Mouse (Mus musculus): ENCODE data around the gene Smg6.

GRCm38 (mm10) chr11:75135358-75135757, 209.7 kb downstream of the Smg6 start:
- TF ChIP-seq POLR2A (IDR thresholded peaks at IDR 0.05; ENCODE audit: borderline replicate concordance, extremely low read depth, insufficient read depth, insufficient read length, poor library complexity, severe bottlenecking) (no peak), CTCF (IDR thresholded peaks at IDR 0.05; ENCODE audit: borderline replicate concordance, extremely low read depth, insufficient read depth, insufficient read length) (no peak)

All from brain, embryonic 14.5 days (tissue).